Mouse (Mus musculus) heart, embryonic 14.5 days (tissue): Measurements from ENCODE around the gene Adck1. TPM values are rescaled to one million over a fixed set of nuclear protein-coding genes. Genes with fewer than 3 reads are reported as not detected.
A peak's percentile ranks its signal among the peaks of the same experiment; 100 is the strongest.
"Not testable (repeated sequence)": the region's sequence is repeated elsewhere in the genome, so short reads cannot be mapped to it uniquely, and the experiment has no call there.

Experiments
- ATAC-seq: fragments of 200-750 bp; cut with Nextera tagmentation; 2 replicates; pipeline ENCODE4 v1.8.0; 2017; ENCODE audit warnings: low read depth, moderate TSS enrichment; ENCODE audit not compliant: insufficient number of reproducible peaks, insufficient read depth, low FRiP score
- H3K27ac ChIP-seq, 2 experiments: fragments of 200-500 bp in 1 of 2; fragments of 300-500 bp in 1 of 2; sonication (generic) in 1 of 2; replicated peaks in 1 of 2; 2 replicates each; pipeline ENCODE4 v1.5.1; 2012 to 2014; ENCODE audit warnings: low read depth in 2 of 2, low read length in 2 of 2, control low read depth in 1 of 2, mild to moderate bottlenecking in 1 of 2, mixed read lengths in 1 of 2; ENCODE audit not compliant: control insufficient read depth in 1 of 2, insufficient read depth in 1 of 2
- H3K27me3 ChIP-seq: fragments of 300-500 bp; sonication (generic); 2 replicates; pipeline ENCODE4 v1.6.1; 2014; ENCODE audit warnings: mild to moderate bottlenecking, low read length, control low read depth; ENCODE audit not compliant: control insufficient read depth, insufficient read depth
- H3K36me3 ChIP-seq: fragments of 300-500 bp; sonication (generic); 2 replicates; pipeline ENCODE4 v1.6.1; 2014; ENCODE audit warnings: mild to moderate bottlenecking, control low read depth, low read length, mixed read lengths; ENCODE audit not compliant: control insufficient read depth, insufficient read depth
- H3K4me1 ChIP-seq, 2 experiments: fragments of 200-500 bp in 1 of 2; fragments of 300-500 bp in 1 of 2; sonication (generic) in 1 of 2; 2 replicates each; pipeline ENCODE4 v1.6.1; 2012 to 2014; ENCODE audit warnings: low read length in 2 of 2, control low read depth in 1 of 2, mixed read lengths in 1 of 2; ENCODE audit not compliant: control insufficient read depth in 2 of 2, insufficient read depth in 2 of 2
- H3K4me2 ChIP-seq: fragments of 300-500 bp; sonication (generic); 2 replicates; pipeline ENCODE4 v1.6.1; 2014; ENCODE audit warnings: mild to moderate bottlenecking, low read length
- H3K4me3 ChIP-seq, 2 experiments: fragments of 200-500 bp in 1 of 2; fragments of 300-500 bp in 1 of 2; sonication (generic) in 1 of 2; 2 replicates each; pipeline ENCODE4 v1.5.1; 2012 to 2014; ENCODE audit warnings: low read length in 2 of 2, mild to moderate bottlenecking in 2 of 2, control low read depth in 1 of 2, low read depth in 1 of 2, moderate library complexity in 1 of 2; ENCODE audit not compliant: control insufficient read depth in 1 of 2, insufficient read depth in 1 of 2
- H3K9ac ChIP-seq: fragments of 300-500 bp; sonication (generic); 2 replicates; pipeline ENCODE4 v1.6.1; 2014; ENCODE audit warnings: mild to moderate bottlenecking, low read length
- H3K9me3 ChIP-seq: fragments of 300-500 bp; sonication (generic); 2 replicates; pipeline ENCODE4 v1.6.1; 2016; ENCODE audit warnings: low read length, control low read depth; ENCODE audit not compliant: control insufficient read depth
- WGBS: fragments of 180-500 bp; shearing (Covaris S2); extraction: QIAGEN DNeasy Blood & Tissue Kit; methylation state at CpG from one replicate; pipeline ENCODE4 v1.1.7; 2014; 5-methylcytosine and 5-hydroxymethylcytosine counted together
- polyA plus RNA-seq: library from polyadenylated mRNA; unstranded; fragments of >200 nt; fragmentation: Nextera tagmentation; extraction: Ambion mirVana; gene quantifications from 2 replicates; pipeline ENCODE4 v1.2.1, GENCODE M21; 2014

The Adck1 gene
- polyA plus RNA-seq = 12.9 and 13.8 TPM in 2 replicates

DNA sequence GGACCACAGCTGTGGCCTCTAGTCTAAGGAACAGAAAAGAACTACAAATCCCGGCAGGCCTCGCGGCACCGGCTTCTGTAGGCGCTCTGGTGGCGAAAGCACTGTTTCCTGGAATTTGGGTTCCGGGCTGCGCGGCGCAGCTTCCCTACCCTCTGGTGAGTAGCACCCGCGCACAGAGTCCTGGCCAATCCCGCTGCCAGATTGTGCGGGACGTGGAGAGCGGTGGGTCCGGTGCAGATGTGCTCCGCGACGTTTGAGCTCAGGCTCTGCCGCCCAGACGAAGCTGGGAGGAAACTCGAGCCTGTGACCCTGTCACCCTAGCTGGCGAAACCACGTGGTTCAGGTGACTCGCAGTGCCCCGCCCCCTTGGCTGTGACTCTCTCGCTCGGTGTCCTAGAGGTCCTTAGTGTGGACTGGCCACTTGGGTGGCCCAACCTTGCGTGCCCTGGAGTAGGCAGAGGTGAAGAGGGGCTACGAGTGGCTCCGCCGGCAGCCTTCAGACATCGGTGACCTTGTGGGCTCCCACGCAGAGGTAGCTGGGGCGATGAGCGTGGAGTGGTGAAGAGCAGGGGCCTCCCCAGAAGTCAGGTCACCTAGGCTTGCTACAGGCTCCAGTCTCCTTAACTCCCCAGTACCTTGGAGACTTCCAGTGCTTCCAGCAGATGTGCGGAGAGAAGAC, at the start of gene Adck1:
Gene Adck1 (plus strand): TSS at position 114 of the 679 bp plus-strand sequence.
- Histone ChIP-seq H3K36me3 (no peaks in the 10 kb centered on the region), H3K9me3 (no peaks in the 10 kb centered on the region), H3K9ac (peak within 1 kb of the TSS; percentile 84), H3K4me1 (no peaks in the 10 kb centered on the region), H3K4me2 (peak within 1 kb of the TSS; percentile 81), H3K27me3 (no peaks in the 10 kb centered on the region), H3K4me3 (peak within 1 kb of the TSS; percentile 71 to 79), H3K27ac (peak within 1 kb of the TSS; percentile 63 to 69)
- ATAC-seq = peak; percentile 91
- WGBS = under 1% methylated on average over 38 of the region's 38 CpGs

DNA sequence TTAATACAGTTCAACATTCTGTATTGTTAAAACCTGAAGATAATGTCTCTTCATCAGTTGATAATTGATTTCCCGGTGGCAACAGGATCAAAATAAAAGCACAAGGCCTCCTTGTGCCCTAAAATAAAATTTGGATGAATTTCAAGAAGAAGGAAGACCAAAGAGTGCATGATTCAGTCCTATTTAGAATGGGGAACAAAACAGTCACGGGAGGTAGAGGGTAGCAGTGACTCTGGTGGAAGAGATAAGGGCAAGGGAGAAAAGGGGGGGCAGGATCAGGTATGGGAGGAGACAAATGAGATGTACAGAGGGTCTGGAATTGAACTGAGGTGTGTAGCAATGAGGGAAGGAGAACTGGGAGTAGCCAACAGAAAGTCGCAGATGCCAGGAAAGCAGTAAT, 45.8 kb upstream of the Adck1 start:
- H3K27me3 ChIP-seq = no peaks in the 10 kb centered on the region
- no peak for ATAC-seq
- H3K9ac ChIP-seq = no peak overlapping the region
- H3K9me3 ChIP-seq = no peaks in the 10 kb centered on the region
- no peaks in the 10 kb centered on the region for H3K36me3 ChIP-seq
- no peak overlapping the region for H3K4me2 ChIP-seq
- H3K27ac ChIP-seq = no peak overlapping the region
- no peak overlapping the region for H3K4me3 ChIP-seq
- 58% methylated on average over 3 of the region's 3 CpGs for WGBS
- H3K4me1 ChIP-seq = no peaks in the 10 kb centered on the region

DNA sequence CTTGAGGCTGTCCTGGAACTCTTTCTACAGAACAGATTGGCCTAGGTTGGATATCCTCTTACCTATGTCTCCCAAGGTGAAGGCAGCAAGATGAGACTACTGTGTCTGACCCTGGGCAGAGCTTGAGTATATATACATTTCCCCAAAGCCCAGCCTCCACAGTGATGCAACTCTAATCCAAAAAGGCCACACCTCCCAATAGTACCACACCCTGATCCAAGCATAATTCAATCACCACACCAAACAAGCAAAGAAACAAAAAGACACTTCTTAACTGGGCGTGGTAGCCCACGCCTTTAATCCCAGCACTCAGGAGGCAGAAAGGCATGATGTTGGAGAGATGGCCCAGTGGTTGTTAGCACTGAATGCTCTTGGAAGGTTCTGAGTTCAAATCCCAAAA, 36.4 kb upstream of the Adck1 start, which contains the start of gene Gm5039:
Gene Gm5039 (minus strand): TSS at position 101 of the 400 bp plus-strand sequence.
- not testable (repeated sequence) for H3K36me3 ChIP-seq, ATAC-seq, H3K27me3 ChIP-seq, H3K27ac ChIP-seq, H3K4me2 ChIP-seq, H3K4me1 ChIP-seq, H3K9ac ChIP-seq, H3K9me3 ChIP-seq, H3K4me3 ChIP-seq
- WGBS = 75% methylated on average over 2 of the region's 2 CpGs

DNA sequence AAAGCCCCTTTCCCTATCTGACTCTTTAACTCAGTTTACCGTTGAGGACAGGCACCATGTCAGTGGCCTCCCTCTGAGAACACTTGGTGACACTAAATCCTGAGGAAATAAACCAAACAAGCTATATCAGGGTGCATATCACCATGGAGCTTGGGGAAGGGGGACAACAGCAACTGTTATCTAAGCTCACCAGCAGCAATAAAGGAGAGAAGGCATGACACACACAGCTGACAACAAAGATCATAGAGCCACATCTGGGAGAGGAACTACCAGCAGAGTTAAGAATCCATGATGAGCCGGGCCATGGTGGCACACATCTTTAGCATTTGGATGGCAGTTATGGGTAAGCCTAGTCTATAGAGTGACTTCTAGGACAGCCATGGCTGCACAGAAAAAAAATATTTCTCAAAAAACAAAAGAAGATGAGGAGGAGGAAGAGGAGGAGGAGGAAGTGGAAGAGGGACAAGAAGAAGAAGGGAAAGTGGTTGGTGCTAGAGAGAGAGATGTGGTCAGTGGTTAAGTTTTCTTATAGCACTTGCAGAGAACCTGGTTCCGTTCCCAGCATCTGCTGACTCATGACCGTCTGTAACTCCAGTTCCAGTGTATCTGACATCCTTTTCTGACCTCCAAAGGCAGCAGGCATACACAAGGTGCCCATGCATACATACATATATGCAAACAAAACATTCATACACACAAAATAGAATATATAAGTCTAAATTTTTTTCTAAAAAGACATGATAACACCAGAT, 23.5 kb upstream of the Adck1 start:
- not testable (repeated sequence) for H3K27ac ChIP-seq, H3K36me3 ChIP-seq, H3K4me2 ChIP-seq, ATAC-seq, H3K9me3 ChIP-seq, H3K27me3 ChIP-seq, H3K9ac ChIP-seq, H3K4me3 ChIP-seq, H3K4me1 ChIP-seq
- 65% methylated on average over 4 of the region's 4 CpGs for WGBS

DNA sequence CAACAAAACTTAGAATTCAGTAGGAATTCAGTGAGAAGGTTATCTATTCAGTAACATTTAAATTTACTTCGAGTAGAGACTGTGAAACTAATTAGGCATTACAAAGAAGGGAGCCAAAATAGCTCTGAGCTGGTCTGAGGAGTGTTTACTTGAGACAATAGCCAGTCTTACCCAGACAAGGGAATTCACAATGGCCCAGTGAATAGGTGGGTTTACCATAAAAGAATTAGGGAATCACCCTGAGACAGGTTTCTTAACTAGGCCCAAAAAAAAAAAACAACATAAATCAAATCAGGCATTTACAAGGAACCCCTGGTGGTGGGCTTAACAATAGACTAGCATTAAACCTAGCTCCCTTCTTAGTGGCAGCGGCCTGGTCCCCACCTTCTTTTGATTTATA, 19.1 kb upstream of the Adck1 start:
- not testable (repeated sequence) for H3K36me3 ChIP-seq, H3K9ac ChIP-seq, H3K4me3 ChIP-seq, ATAC-seq, H3K27me3 ChIP-seq, H3K27ac ChIP-seq, H3K4me1 ChIP-seq, H3K9me3 ChIP-seq, H3K4me2 ChIP-seq
- WGBS = 53% methylated on average over 2 of the region's 2 CpGs

DNA sequence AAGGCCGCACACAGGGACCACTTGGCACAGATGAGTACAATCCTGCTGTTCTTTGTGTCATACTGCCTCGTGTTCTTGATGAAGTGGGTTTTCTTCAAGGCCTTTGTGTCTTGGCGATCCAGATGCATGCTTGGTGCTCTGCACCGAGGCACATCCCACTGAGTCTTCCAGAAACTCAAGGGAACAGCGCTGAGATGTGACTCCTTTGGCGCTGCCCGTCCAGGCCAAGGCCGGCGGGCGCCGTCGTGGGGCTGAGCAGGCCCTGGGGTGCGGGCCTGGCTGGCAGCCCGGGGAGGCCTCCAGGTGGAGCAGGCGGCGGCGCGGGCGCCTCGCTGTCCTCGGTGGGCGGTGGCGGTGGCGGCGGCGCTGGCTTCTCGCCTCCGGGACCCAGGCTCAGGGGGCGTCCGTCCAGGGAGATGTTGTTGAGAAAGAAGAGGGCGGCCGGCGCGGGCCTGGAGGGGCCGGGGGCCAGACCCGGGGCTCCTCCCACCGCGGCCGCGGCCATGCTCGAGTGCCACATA, 6.1 kb upstream of the Adck1 start:
- no peaks in the 10 kb centered on the region for H3K9me3 ChIP-seq
- H3K9ac ChIP-seq = peak overlapping the region; percentile 66
- no peak overlapping the region for H3K27ac ChIP-seq
- WGBS = 18% methylated on average over 40 of the region's 41 CpGs
- H3K4me3 ChIP-seq = peak overlapping the region; percentile 36 to 41
- H3K27me3 ChIP-seq = no peaks in the 10 kb centered on the region
- H3K4me1 ChIP-seq = no peaks in the 10 kb centered on the region
- peak overlapping the region; percentile 71 for H3K4me2 ChIP-seq
- no peak for ATAC-seq
- no peaks in the 10 kb centered on the region for H3K36me3 ChIP-seq

DNA sequence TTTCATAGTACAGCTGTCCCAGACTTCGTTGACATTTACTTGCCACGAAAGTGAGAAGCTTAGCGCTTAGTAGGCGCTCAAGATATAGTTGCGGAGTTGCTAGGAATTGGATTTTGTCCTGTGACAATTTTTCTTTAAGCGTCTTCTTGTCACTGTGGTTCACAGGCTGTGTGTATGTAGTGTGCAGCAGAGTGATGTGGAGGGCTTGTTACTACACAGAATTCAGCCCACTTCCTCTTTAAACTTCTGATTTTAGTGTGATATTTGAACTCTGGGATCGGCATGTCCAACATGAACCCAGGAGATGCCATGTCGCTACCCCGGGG, 729 bp downstream of the Adck1 start:
- no peaks in the 10 kb centered on the region for H3K36me3 ChIP-seq
- peak overlapping the region; percentile 81 for H3K4me2 ChIP-seq
- H3K4me3 ChIP-seq = peak overlapping the region; percentile 71 to 79
- ATAC-seq = no peak
- H3K9ac ChIP-seq = peak overlapping the region; percentile 84
- no peaks in the 10 kb centered on the region for H3K9me3 ChIP-seq
- H3K27me3 ChIP-seq = no peaks in the 10 kb centered on the region
- H3K4me1 ChIP-seq = no peaks in the 10 kb centered on the region
- peak overlapping the region; percentile 63 to 69; a peak in 3 of 4 replicates for H3K27ac ChIP-seq
- 45% methylated on average over 9 of the region's 9 CpGs for WGBS
